Mouse (Mus musculus): ENCODE results near the gene Ptprg. TPM values are rescaled to one million over a fixed set of nuclear protein-coding genes. Genes with fewer than 3 reads are reported as not detected.

Ptprg gene
- polyA plus RNA-seq, 1 experiment from 2014 or later = not detected

Other genes with a start within 250 kb of the Ptprg start
- gene Gm3839, start 196.8 kb upstream of the Ptprg start, polyA plus RNA-seq (2018) = 0.23 to 1.2 TPM (median 0.74 TPM) in 3 replicates